Mouse (Mus musculus) stomach, postnatal 0 days (tissue): ENCODE results near the gene Ftl1. TPM values are rescaled to one million over a fixed set of nuclear protein-coding genes. Genes with fewer than 3 reads are reported as not detected.

Experiments
- ATAC-seq: fragments of 200-750 bp; cut with Nextera tagmentation; 2 replicates; pipeline ENCODE4 v1.8.0; 2017; ENCODE audit not compliant: low FRiP score, low TSS enrichment
- DNase-seq: peaks from one replicate; pipeline ENCODE4 v3.0.0-alpha.2; 2016; ENCODE audit warnings: low spot score
- H3K27ac ChIP-seq: fragments of 300-500 bp; sonication (generic); replicated peaks from 2 replicates; pipeline ENCODE4 v1.5.1; 2014; ENCODE audit warnings: mild to moderate bottlenecking, control low read depth
- H3K27me3 ChIP-seq: fragments of 300-500 bp; sonication (generic); 2 replicates; pipeline ENCODE4 v1.6.1; 2014; ENCODE audit warnings: low read length; ENCODE audit not compliant: control insufficient read depth, insufficient read depth
- H3K36me3 ChIP-seq: fragments of 300-500 bp; sonication (generic); 2 replicates; pipeline ENCODE4 v1.6.1; 2014; ENCODE audit warnings: low read length, mixed read lengths; ENCODE audit not compliant: control insufficient read depth, insufficient read depth
- H3K4me1 ChIP-seq: fragments of 300-500 bp; sonication (generic); replicated peaks from 2 replicates; pipeline ENCODE4 v1.6.1; 2014; ENCODE audit warnings: antibody characterized with exemption; ENCODE audit not compliant: control insufficient read depth, insufficient read depth
- H3K4me2 ChIP-seq: fragments of 300-500 bp; sonication (generic); replicated peaks from 2 replicates; pipeline ENCODE4 v1.6.1; 2014; ENCODE audit warnings: low read depth, mild to moderate bottlenecking, control low read depth, moderate library complexity
- H3K4me3 ChIP-seq: fragments of 300-500 bp; sonication (generic); 2 replicates; pipeline ENCODE4 v1.5.1; 2014; ENCODE audit warnings: low read depth, low read length, control low read depth
- H3K9ac ChIP-seq: fragments of 300-500 bp; sonication (generic); 2 replicates; pipeline ENCODE4 v1.6.1; 2014; ENCODE audit warnings: mild to moderate bottlenecking, low read length, control low read depth, mixed read lengths
- H3K9me3 ChIP-seq: fragments of 300-500 bp; sonication (generic); 2 replicates; pipeline ENCODE4 v1.6.1; 2016; ENCODE audit warnings: low read length; ENCODE audit not compliant: control insufficient read depth
- CTCF ChIP-seq: IDR thresholded peaks from 2 replicates; pipeline ENCODE4 v1.5.1; 2016; ENCODE audit warnings: antibody characterized with exemption, low read depth, mild to moderate bottlenecking, moderate library complexity
- EP300 ChIP-seq: optimal IDR thresholded peaks from 2 replicates; pipeline ENCODE3; 2016; ENCODE audit warnings: antibody characterized with exemption
- WGBS: fragments of 180-500 bp; shearing (Covaris S2); extraction: QIAGEN DNeasy Blood & Tissue Kit; methylation state at CpG from one replicate; pipeline ENCODE4 v1.1.7; 2014; 5-methylcytosine and 5-hydroxymethylcytosine counted together
- polyA plus RNA-seq: library from polyadenylated mRNA; unstranded; fragments of >200 nt; fragmentation: Nextera tagmentation; extraction: Ambion mirVana; gene quantifications from 2 replicates; pipeline ENCODE4 v1.2.1, GENCODE M21; 2015

Ftl1 gene
- polyA plus RNA-seq, 1 experiment from 2014 or later: 3,760 TPM

DNA sequence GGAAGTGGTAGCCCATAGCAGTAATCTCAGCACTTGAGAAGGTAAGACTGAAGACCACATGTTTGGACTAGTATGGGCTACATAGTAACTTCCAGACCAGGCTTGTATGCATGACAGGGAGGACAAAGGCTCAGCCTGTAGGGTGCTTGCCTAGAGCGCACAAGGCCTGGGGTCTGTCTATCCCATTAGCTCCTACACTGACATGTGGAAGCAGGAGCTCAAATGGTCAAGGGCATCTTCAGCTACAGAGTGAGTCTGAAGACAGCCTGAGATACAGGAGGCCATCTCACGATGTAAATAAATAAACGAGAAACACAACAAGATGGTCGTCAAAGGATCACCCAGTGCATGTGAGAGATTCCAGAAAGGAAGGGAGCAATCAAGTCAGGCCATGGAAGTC, 2.6 kb upstream of the Ftl1 start:
- Histone ChIP-seq H3K27me3 (no peaks in the 10 kb centered on the region), H3K9ac (no peak overlapping the region), H3K36me3 (peaks cover 4% of the 10 kb centered on the region; the same call in 1 of the 2 replicates), H3K9me3 (no peaks in the 10 kb centered on the region), H3K4me1 (peaks cover 11% of the 10 kb centered on the region), H3K4me2 (no peak overlapping the region), H3K27ac (no peak overlapping the region), H3K4me3 (no peak overlapping the region)
- ATAC-seq: no peak
- TF ChIP-seq CTCF: no peak
- no peak for TF ChIP-seq EP300
- 81% methylated on average over 4 of the region's 4 CpGs for WGBS
- DNase-seq: no peak

GRCm38 (mm10) chr7:45461781-45462180, 2.1 kb upstream of the Ftl1 start:
- Histone ChIP-seq H3K9me3 (no peaks in the 10 kb centered on the region), H3K4me3 (no peak overlapping the region), H3K9ac (no peak overlapping the region), H3K27me3 (no peaks in the 10 kb centered on the region), H3K36me3 (peaks cover 8% of the 10 kb centered on the region), H3K4me1 (peaks cover 11% of the 10 kb centered on the region), H3K27ac (peak overlapping the region; percentile 95; the same call in 1 of the 2 replicates), H3K4me2 (no peak overlapping the region)
- ATAC-seq (no peak), DNase-seq (no peak)
- WGBS: 83% methylated on average over 4 of the region's 4 CpGs
- TF ChIP-seq EP300 (no peak), CTCF (no peak)

DNA sequence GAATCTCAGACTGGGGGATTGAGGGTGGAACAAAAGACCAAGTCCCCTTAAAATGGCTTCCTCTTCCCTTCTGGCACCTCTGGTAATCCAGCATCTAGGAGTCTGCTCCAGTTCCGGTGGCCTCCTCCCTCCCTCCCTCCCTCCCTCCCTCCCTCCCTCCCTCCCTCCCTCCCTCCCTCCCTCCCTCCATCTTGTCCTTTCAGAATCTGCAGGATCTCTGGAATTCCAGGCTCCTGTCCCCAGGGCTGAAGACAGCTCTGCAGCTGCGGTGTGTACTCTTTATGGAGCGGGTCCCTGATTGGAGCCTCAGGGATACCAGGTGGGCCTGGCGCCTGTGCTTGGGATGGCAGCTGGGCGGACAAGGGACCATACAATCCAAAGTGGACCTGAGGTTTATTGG, 1.6 kb upstream of the Ftl1 start:
- no peak overlapping the region; the same call in 1 of the 2 replicates for H3K4me2 ChIP-seq
- H3K4me1 ChIP-seq: peaks cover 11% of the 10 kb centered on the region
- ATAC-seq: no peak
- no peak for DNase-seq
- no peak overlapping the region; the same call in 1 of the 2 replicates for H3K9ac ChIP-seq
- no peak overlapping the region for H3K4me3 ChIP-seq
- no peaks in the 10 kb centered on the region for H3K9me3 ChIP-seq
- peaks cover 8% of the 10 kb centered on the region for H3K36me3 ChIP-seq
- peak overlapping the region; percentile 95 for H3K27ac ChIP-seq
- no peak for TF ChIP-seq CTCF
- no peak for TF ChIP-seq EP300
- H3K27me3 ChIP-seq: no peaks in the 10 kb centered on the region
- 56% methylated on average over 5 of the region's 5 CpGs for WGBS

DNA sequence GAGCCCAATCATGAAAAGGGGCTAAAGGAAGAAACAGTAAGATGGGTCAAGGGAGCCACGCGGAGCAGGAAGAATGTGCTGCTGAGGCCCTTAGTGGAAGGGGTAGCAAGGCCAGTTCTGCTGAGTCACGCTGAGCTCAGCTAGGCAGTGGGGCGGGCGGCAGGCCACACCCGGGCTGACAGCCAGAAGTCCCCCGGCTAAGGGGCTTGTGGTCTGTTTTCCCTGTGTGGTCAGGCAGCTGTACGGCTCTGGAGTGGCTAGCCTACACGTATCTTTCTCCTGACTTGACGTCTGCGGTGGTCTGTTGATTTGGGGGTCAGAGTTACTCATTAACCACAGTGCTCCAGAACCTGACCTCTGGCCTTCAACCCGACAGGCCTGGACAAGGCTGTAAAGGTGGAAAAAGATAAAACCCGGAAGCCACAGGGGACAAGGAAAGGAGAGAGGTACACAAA, 1.2 kb upstream of the Ftl1 start:
- 6% methylated on average over 13 of the region's 13 CpGs for WGBS
- no peaks in the 10 kb centered on the region for H3K9me3 ChIP-seq
- TF ChIP-seq EP300: no peak
- TF ChIP-seq CTCF: no peak
- peak overlapping the region; percentile 58 for H3K9ac ChIP-seq
- H3K4me1 ChIP-seq: peaks cover 9% of the 10 kb centered on the region
- no peaks in the 10 kb centered on the region for H3K27me3 ChIP-seq
- peaks cover 8% of the 10 kb centered on the region for H3K36me3 ChIP-seq
- H3K27ac ChIP-seq: peak overlapping the region; percentile 95
- peak overlapping the region; percentile 67 for H3K4me2 ChIP-seq
- ATAC-seq (peak; percentile 50), DNase-seq (peak; percentile 87)
- 0 out of 2 replicates have a peak overlapping the region, but pooled peaks have one; percentile 33 for H3K4me3 ChIP-seq

DNA sequence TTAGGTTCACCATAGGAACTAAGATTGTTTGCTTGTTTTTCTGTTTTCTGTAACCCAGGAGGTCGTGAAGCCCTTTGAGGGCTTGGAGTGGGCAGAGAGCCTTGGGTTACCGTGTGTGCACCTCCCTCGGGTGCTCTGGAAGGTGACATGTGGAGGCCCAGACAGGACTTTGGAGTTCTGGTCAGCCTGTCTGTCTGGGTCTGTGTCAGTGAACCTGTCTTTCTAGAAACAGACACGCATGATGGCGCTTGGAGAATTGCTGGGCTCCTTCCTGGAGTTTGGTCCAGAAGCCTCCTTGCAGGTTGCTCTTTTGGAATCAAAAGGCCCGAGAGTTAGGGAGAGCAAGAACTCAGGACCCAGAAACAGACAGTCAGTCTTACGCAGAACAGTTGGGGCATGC, 693 bp upstream of the Ftl1 start:
- DNase-seq (peak; percentile 47), ATAC-seq (no peak)
- no peak for TF ChIP-seq CTCF
- no peak for TF ChIP-seq EP300
- H3K27ac ChIP-seq: peak overlapping the region; percentile 95
- H3K9ac ChIP-seq: peak overlapping the region; percentile 58
- peak overlapping the region; percentile 67 for H3K4me2 ChIP-seq
- H3K27me3 ChIP-seq: no peaks in the 10 kb centered on the region
- 51% methylated on average over 7 of the region's 7 CpGs for WGBS
- no peaks in the 10 kb centered on the region for H3K9me3 ChIP-seq
- peak overlapping the region; percentile 33 for H3K4me3 ChIP-seq
- peaks cover 7% of the 10 kb centered on the region for H3K4me1 ChIP-seq
- H3K36me3 ChIP-seq: peaks cover 8% of the 10 kb centered on the region

DNA sequence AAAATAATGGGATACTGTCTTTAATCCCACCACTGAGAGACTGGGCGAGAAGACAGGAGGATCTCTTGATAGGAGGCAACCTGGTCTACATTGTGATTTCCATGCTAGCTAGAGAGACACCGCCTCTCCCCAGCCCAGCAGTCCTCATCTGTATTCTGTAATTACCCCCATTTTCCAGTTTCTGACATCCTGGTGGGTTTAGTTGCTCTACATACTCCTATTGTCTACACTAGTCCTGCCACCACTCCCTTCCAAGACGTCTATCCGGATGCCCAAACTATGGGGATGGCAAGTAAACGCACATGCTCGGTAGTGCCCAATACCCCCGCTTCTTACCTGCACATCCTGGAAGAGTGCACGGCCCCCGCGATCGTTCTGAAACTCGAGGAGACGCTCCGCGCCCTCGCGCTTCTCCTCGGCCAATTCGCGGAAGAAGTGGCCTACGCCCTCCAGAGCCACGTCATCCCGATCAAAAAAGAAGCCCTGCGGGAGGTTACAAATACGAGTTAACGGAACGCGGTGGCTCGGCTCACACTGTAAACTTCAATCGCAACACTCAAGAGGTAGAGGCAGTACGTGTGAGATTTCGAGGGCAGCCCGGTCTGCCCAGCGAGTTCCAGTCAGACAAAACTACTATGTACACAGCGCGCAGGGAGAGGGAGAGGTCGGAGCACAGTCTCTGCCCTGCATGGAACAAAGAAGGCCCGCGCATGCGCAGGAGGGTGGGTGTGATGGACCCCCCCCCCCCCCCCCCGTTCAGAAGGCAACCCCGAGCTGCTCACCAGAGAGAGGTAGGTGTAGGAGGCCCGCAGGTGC, 728 bp downstream of the Ftl1 start:
- peak; percentile 67 for ATAC-seq
- WGBS: under 1% methylated on average over 41 of the region's 43 CpGs
- H3K4me2 ChIP-seq: peak overlapping the region; percentile 87

More for the DNA sequence above, 728 bp downstream of the Ftl1 start:
- H3K9ac ChIP-seq: peak overlapping the region; percentile 74
- peaks cover 7% of the 10 kb centered on the region for H3K4me1 ChIP-seq
- TF ChIP-seq CTCF (no peak), EP300 (no peak)
- DNase-seq: peak; percentile 90
- H3K36me3 ChIP-seq: peaks cover 18% of the 10 kb centered on the region
- no peaks in the 10 kb centered on the region for H3K9me3 ChIP-seq
- H3K4me3 ChIP-seq: peak overlapping the region; percentile 69
- H3K27ac ChIP-seq: peak overlapping the region; percentile 90
- H3K27me3 ChIP-seq: no peaks in the 10 kb centered on the region
